Mouse (Mus musculus): ENCODE data around the gene Reg3a. TPM values are rescaled to one million over a fixed set of nuclear protein-coding genes. Genes with fewer than 3 reads are reported as not detected.
"Not testable (repeated sequence)": the region's sequence is repeated elsewhere in the genome, so short reads cannot be mapped to it uniquely, and the experiment has no call there.

The Reg3a gene
- not detected for polyA plus RNA-seq (2017; shearing (Covaris generic))

GRCm38 (mm10) chr6:78380409-78380808 is at the start of gene Reg3a:
Reg3a (plus strand) TSS chr6:78380709.
- ATAC-seq = no peak

- ATAC-seq = no peak
Observed at GRCm38 (mm10) chr6:78331919-78332569, 48.5 kb upstream of the Reg3a start.

GRCm38 (mm10) chr6:78340296-78340695 is 40.2 kb upstream of the Reg3a start:
- no peak for ATAC-seq

- no peak for ATAC-seq
Observed at GRCm38 (mm10) chr6:78341689-78342088, 38.8 kb upstream of the Reg3a start.

GRCm38 (mm10) chr6:78361971-78362563 is 18.4 kb upstream of the Reg3a start:
- no peak for ATAC-seq

GRCm38 (mm10) chr6:78370357-78370756 is 10.2 kb upstream of the Reg3a start, which contains the start of gene Reg3b:
Reg3b (plus strand) TSS chr6:78370657.
- ATAC-seq = no peak

- no peak for ATAC-seq
Observed at GRCm38 (mm10) chr6:78378765-78379164, 1.7 kb upstream of the Reg3a start, which contains the start of gene Reg3d. Reg3d (minus strand) TSS chr6:78378865.

GRCm38 (mm10) chr6:78385609-78386008 is 5.1 kb downstream of the Reg3a start:
- ATAC-seq = no peak

GRCm38 (mm10) chr6:78395323-78395722 is 14.8 kb downstream of the Reg3a start, which contains the start of gene Reg2:
Reg2 (plus strand) TSS chr6:78395623.
- ATAC-seq = not testable (repeated sequence)

GRCm38 (mm10) chr6:78422411-78422810 is 41.9 kb downstream of the Reg3a start, which contains the start of gene Reg1:
Reg1 (plus strand) TSS chr6:78422711.
- not testable (repeated sequence) for ATAC-seq

- no peak for ATAC-seq
Observed at GRCm38 (mm10) chr6:78425497-78425896, 45.0 kb downstream of the Reg3a start.

Other genes with a start within 250 kb of the Reg3a start
- not detected for gene Reg3b, start 10.1 kb upstream of the Reg3a start, polyA plus RNA-seq (2017; shearing (Covaris generic))
- gene Reg3d, start 1.8 kb upstream of the Reg3a start, polyA plus RNA-seq (2017; shearing (Covaris generic)) = not detected
- not detected for gene Reg2, start 14.9 kb downstream of the Reg3a start, polyA plus RNA-seq (2017; shearing (Covaris generic))
- not detected for gene Reg1, start 42.0 kb downstream of the Reg3a start, polyA plus RNA-seq (2017; shearing (Covaris generic))
- not detected for gene Reg3g, start 88.2 kb downstream of the Reg3a start, polyA plus RNA-seq (2017; shearing (Covaris generic))

Data from inflammation-experienced regulatory T-cells, adult 6 months (primary cell).